Mouse (Mus musculus) MEL (cell line): ENCODE results near the gene Rec8. TPM values are rescaled to one million over a fixed set of nuclear protein-coding genes. Genes with fewer than 3 reads are reported as not detected.

Experiments used
- DNase-seq: peaks from one replicate; pipeline ENCODE4 v3.0.0; 2011; ENCODE audit warnings: low read depth, low spot score
- H3K27ac ChIP-seq: 2 replicates; pipeline ENCODE4 v1.5.1; 2012; ENCODE audit warnings: low read depth, mild to moderate bottlenecking, control low read depth, low read length, moderate library complexity; ENCODE audit not compliant: control insufficient read depth
- H3K27me3 ChIP-seq, 2 experiments: fragments of 150-350 bp in 1 of 2; sonication (generic) in 1 of 2; 2 replicates each; pipeline ENCODE4 v1.6.1; 2012; ENCODE audit warnings: low read length in 2 of 2, mild to moderate bottlenecking in 2 of 2, improper control_type of control experiment in 1 of 2, moderate library complexity in 1 of 2; ENCODE audit not compliant: insufficient read depth in 2 of 2, control insufficient read depth in 1 of 2
- H3K36me3 ChIP-seq, 2 experiments: 2 replicates each; pipeline ENCODE4 v1.6.1; 2012 to 2014; ENCODE audit warnings: low read length in 2 of 2, improper control_type of control experiment in 1 of 2, inconsistent platforms in 1 of 2, mild to moderate bottlenecking in 1 of 2; ENCODE audit not compliant: insufficient read depth in 2 of 2, control insufficient read depth in 1 of 2
- H3K4me1 ChIP-seq, 2 experiments: fragments of 150-350 bp in 1 of 2; sonication (generic) in 1 of 2; 2 replicates each; pipeline ENCODE4 v1.6.1; 2012; ENCODE audit warnings: low read length in 2 of 2, improper control_type of control experiment in 1 of 2, mild to moderate bottlenecking in 1 of 2; ENCODE audit not compliant: insufficient read depth in 2 of 2, control insufficient read depth in 1 of 2
- H3K4me3 ChIP-seq, 2 experiments: fragments of 150-350 bp in 1 of 2; sonication (generic) in 1 of 2; 2 replicates each; pipeline ENCODE4 v1.5.1; 2012; ENCODE audit warnings: low read depth in 2 of 2, low read length in 2 of 2, mild to moderate bottlenecking in 2 of 2, moderate library complexity in 2 of 2, control low read depth in 1 of 2, improper control_type of control experiment in 1 of 2; ENCODE audit not compliant: control insufficient read depth in 1 of 2, insufficient read depth in 1 of 2
- H3K79me2 ChIP-seq: 2 replicates; pipeline ENCODE4 v1.6.1; 2012; ENCODE audit warnings: mild to moderate bottlenecking, low read length, moderate library complexity; ENCODE audit not compliant: control insufficient read depth, poor library complexity, insufficient read depth
- H3K9ac ChIP-seq: 2 replicates; pipeline ENCODE4 v1.6.1; 2012; ENCODE audit warnings: low read depth, mild to moderate bottlenecking, control low read depth, low read length, moderate library complexity; ENCODE audit not compliant: control insufficient read depth, poor library complexity, severe bottlenecking
- H3K9me3 ChIP-seq: fragments of 150-350 bp; sonication (generic); replicated peaks from 2 replicates; pipeline ENCODE4 v1.6.1; 2012; ENCODE audit warnings: mild to moderate bottlenecking, low read length, improper control_type of control experiment, moderate library complexity; ENCODE audit not compliant: insufficient read depth
- CTCF ChIP-seq, 3 experiments: IDR thresholded peaks in 2 of 3; conservative IDR thresholded peaks in 1 of 3; 2 replicates each; pipeline ENCODE4 v1.5.1; 2011 to 2012; ENCODE audit warnings: low read length in 3 of 3, low read depth in 2 of 3, mild to moderate bottlenecking in 2 of 3, improper control_type of control experiment in 1 of 3, inconsistent platforms in 1 of 3, mixed read lengths in 1 of 3, moderate library complexity in 1 of 3; ENCODE audit not compliant: control insufficient read depth in 1 of 3, insufficient read depth in 1 of 3, poor library complexity in 1 of 3, severe bottlenecking in 1 of 3
- ELF1 ChIP-seq: IDR thresholded peaks from 2 replicates; pipeline ENCODE4 v1.6.1; 2014; ENCODE audit warnings: low read depth, mild to moderate bottlenecking, inconsistent platforms, low read length, improper control_type of control experiment, moderate library complexity
- GATA1 ChIP-seq: IDR thresholded peaks from 2 replicates; pipeline ENCODE4 v1.6.1; 2011; ENCODE audit warnings: low read depth, low read length, improper control_type of control experiment
- KAT2A ChIP-seq: conservative IDR thresholded peaks from 2 replicates; pipeline ENCODE4 v1.6.1; 2012; ENCODE audit warnings: low read depth, low read length, improper control_type of control experiment, inconsistent platforms
- MXI1 ChIP-seq: IDR thresholded peaks from 2 replicates; pipeline ENCODE4 v1.6.1; 2011; ENCODE audit warnings: mild to moderate bottlenecking, low read depth, low read length, improper control_type of control experiment
- MYB ChIP-seq: IDR thresholded peaks from 2 replicates; pipeline ENCODE4 v1.6.1; 2011; ENCODE audit warnings: mild to moderate bottlenecking, low read depth, low read length, improper control_type of control experiment
- MYC ChIP-seq: IDR thresholded peaks from 2 replicates; pipeline ENCODE4 v1.6.1; 2011; ENCODE audit warnings: low read depth, mild to moderate bottlenecking, low read length, improper control_type of control experiment, moderate library complexity
- NELFE ChIP-seq: IDR thresholded peaks from 2 replicates; pipeline ENCODE4 v1.6.1; 2011; ENCODE audit warnings: low read depth, low read length, improper control_type of control experiment
- RAD21 ChIP-seq: IDR thresholded peaks from 2 replicates; pipeline ENCODE4 v1.6.1; 2011; ENCODE audit warnings: mild to moderate bottlenecking, low read depth, low read length, improper control_type of control experiment
- SIN3A ChIP-seq: IDR thresholded peaks from 2 replicates; pipeline ENCODE4 v1.6.1; 2012; ENCODE audit warnings: low read length, improper control_type of control experiment, inconsistent platforms
- TAL1 ChIP-seq: IDR thresholded peaks from 2 replicates; pipeline ENCODE4 v1.6.1; 2012; ENCODE audit warnings: mild to moderate bottlenecking, inconsistent platforms, low read length, moderate library complexity, mixed read lengths
- TCF12 ChIP-seq: IDR thresholded peaks from 2 replicates; pipeline ENCODE4 v1.6.1; 2014; ENCODE audit warnings: low read depth, mild to moderate bottlenecking, inconsistent platforms, low read length, improper control_type of control experiment, moderate library complexity
- ZKSCAN1 ChIP-seq: IDR thresholded peaks from 2 replicates; pipeline ENCODE4 v1.6.1; 2012; ENCODE audit warnings: low read depth, mild to moderate bottlenecking, inconsistent platforms, low read length, improper control_type of control experiment, moderate library complexity
- polyA plus RNA-seq, 2 experiments: library from polyadenylated mRNA; stranded (reverse) in 1 of 2; unstranded in 1 of 2; fragments of >175 nt in 1 of 2; fragments of >200 nt in 1 of 2; gene quantifications; 2 replicates each; pipeline versions ENCODE4 v1.2.1 to v1.2.4; 2012; ENCODE audit warnings: low replicate concordance in 2 of 2, low read depth in 1 of 2; ENCODE audit not compliant: insufficient read length in 2 of 2, insufficient read depth in 1 of 2, missing spikeins in 1 of 2
- total RNA-seq: library from RNA; depleted of rRNA; stranded (reverse); fragments of 300-350 nt; gene quantifications from 2 replicates; pipeline ENCODE4 v1.2.3, GENCODE M21; 2012

The Rec8 gene
- total and polyA plus RNA-seq, 3 experiments, result 1.5 to 2.5 TPM; not detected in 1

DNA sequence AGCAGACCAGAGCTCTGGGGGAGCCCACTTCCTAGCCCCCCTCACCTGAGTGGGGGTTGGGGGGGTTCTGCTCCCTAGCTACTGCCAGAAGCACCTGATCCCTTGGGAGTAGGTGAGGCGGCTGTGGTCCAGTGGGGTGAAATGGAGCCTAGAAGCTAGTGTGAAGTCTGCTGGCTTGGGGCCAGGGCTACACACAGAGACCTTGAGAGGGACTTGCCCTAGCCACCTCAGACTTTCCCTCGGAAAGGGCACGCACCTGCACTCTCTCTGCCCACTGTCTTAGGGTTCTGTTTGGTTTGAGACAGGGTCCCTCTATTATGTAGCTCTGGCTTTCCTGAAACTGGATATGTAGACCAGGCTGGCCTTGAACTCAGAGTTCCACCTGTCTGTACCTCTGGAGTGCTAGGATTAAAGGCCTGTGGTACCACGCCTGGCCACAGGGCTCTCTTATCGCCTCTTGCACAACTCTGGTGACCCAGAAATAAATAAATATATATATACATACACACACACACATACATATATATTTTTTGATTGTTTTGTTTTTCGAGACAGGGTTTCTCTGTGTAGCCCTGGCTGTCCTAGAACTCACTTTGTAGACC lies 39.1 kb upstream of the Rec8 start:
- Histone ChIP-seq H3K79me2 (peaks cover 6% of the 10 kb centered on the region), H3K9ac (peak overlapping the region; percentile 93), H3K4me3 (peak overlapping the region; percentile 88 to 93), H3K27me3 (no peaks in the 10 kb centered on the region), H3K27ac (peak overlapping the region; percentile 48), H3K36me3 (peaks cover 0 to 12% of the 10 kb centered on the region in 2 experiments; a peak in 2 of 4 replicates), H3K9me3 (no peaks in the 10 kb centered on the region), H3K4me1 (peaks cover 3 to 18% of the 10 kb centered on the region in 2 experiments)
- peak; percentile 77 for DNase-seq
- TF ChIP-seq SIN3A, result peak; percentile 40; the same call in 1 of the 2 replicates
- peak; percentile 21; the same call in 1 of the 2 replicates for TF ChIP-seq TCF12
- peak in 1 of 3 experiments; percentile 12; a peak in 2 of 6 replicates for TF ChIP-seq CTCF (IDR thresholded peaks at IDR 0.05 in 2 of 3, conservative IDR thresholded peaks at IDR 0.05 in 1 of 3; ENCODE audit: control insufficient read depth in 1 of 3, insufficient read depth in 1 of 3, low read depth in 2 of 3, low read length in 3 of 3, poor library complexity in 1 of 3, severe bottlenecking in 1 of 3)
- no peak for TF ChIP-seq NELFE
- no peak for TF ChIP-seq MYB
- TF ChIP-seq RAD21, result no peak
- TF ChIP-seq TAL1, result 0 out of 2 replicates have a peak, but pooled peaks have one; percentile 17
- TF ChIP-seq MYC, result no peak
- TF ChIP-seq KAT2A, result no peak
- 0 out of 2 replicates have a peak, but pooled peaks have one; percentile 15 for TF ChIP-seq GATA1
- no peak for TF ChIP-seq ELF1

DNA sequence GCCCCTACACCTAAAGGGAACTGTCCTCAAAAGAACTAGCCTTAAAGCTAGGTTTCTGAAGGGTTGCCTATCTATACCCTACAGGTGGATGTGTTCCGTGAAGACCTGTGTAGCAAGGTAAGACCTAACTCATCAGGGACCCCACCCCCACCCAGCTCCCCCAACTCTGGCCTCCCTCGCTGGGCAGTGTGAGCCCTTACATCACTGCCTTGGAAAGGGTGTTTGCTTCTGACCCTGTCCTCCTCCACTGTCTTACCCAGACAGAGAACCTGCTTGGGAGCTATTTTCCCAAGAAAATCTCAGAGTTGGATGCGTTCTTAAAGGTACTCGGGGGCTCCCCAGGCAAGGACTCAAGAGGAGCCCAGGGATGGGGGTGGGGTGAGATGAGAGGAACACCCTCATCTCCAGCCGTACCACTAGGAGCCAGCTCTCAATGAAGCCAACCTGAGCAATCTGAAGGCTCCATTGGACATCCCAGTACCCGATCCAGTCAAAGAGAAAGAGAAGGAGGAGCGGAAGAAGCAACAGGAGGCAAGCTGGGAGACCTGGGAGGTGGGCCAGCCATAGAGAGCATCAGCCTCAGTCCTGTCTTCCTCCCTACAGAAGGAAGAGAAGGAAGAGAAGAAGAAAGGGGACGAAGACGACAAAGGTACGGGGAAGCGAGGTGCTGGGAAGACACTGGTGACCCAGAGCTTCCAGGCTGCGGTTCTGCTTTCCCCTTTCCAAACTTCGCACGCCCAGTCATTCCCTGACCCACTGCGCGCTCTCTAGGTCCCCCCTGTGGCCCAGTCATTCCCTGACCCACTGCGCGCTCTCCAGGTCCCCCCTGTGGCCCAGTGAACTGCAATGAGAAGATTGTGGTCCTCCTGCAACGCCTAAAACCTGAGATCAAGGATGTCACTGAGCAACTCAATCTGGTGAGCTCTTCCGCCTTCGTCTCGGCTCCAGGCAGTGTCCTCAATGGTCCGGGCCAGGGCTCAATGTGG lies 38.0 kb upstream of the Rec8 start:
- H3K9ac ChIP-seq, result no peak overlapping the region
- TF ChIP-seq MXI1 (no peak), ZKSCAN1 (peak; percentile 97)
- peaks cover 11% of the 10 kb centered on the region for H3K79me2 ChIP-seq
- H3K4me1 ChIP-seq, result peaks cover 3 to 18% of the 10 kb centered on the region in 2 experiments
- H3K9me3 ChIP-seq, result no peaks in the 10 kb centered on the region
- DNase-seq, result no peak
- no peaks in the 10 kb centered on the region for H3K27me3 ChIP-seq
- H3K36me3 ChIP-seq, result peaks cover 0 to 16% of the 10 kb centered on the region in 2 experiments; a peak in 2 of 4 replicates
- no peak overlapping the region for H3K4me3 ChIP-seq
- H3K27ac ChIP-seq, result no peak overlapping the region
